Mouse (Mus musculus) kidney, embryonic 14.5 days (tissue): ENCODE data around the gene Caml. TPM values are rescaled to one million over a fixed set of nuclear protein-coding genes. Genes with fewer than 3 reads are reported as not detected.
A peak's percentile ranks its signal among the peaks of the same experiment; 100 is the strongest.

Experiments used
- ATAC-seq: fragments of 200-750 bp; cut with Nextera tagmentation; 2 replicates; pipeline ENCODE4 v1.8.0; 2017; ENCODE audit warnings: moderate number of reproducible peaks, mild to moderate bottlenecking, moderate TSS enrichment, moderate library complexity; ENCODE audit not compliant: low FRiP score, low TSS enrichment
- H3K27ac ChIP-seq: fragments of 300-500 bp; sonication (generic); 2 replicates; pipeline ENCODE4 v1.5.1; 2014; ENCODE audit warnings: low read depth, mild to moderate bottlenecking, low read length, moderate library complexity, mixed read lengths
- H3K27me3 ChIP-seq: fragments of 300-500 bp; sonication (generic); 2 replicates; pipeline ENCODE4 v1.6.1; 2014; ENCODE audit warnings: mild to moderate bottlenecking, low read length; ENCODE audit not compliant: control insufficient read depth, insufficient read depth
- H3K36me3 ChIP-seq: fragments of 300-500 bp; sonication (generic); 2 replicates; pipeline ENCODE4 v1.6.1; 2014; ENCODE audit warnings: low read length, mixed read lengths; ENCODE audit not compliant: control insufficient read depth, insufficient read depth
- H3K4me1 ChIP-seq: fragments of 300-500 bp; sonication (generic); 2 replicates; pipeline ENCODE4 v1.6.1; 2014; ENCODE audit warnings: low read length, mixed read lengths; ENCODE audit not compliant: control insufficient read depth, insufficient read depth
- H3K4me2 ChIP-seq: fragments of 300-500 bp; sonication (generic); replicated peaks from 2 replicates; pipeline ENCODE4 v1.6.1; 2014; ENCODE audit warnings: low read depth, mild to moderate bottlenecking, low read length
- H3K4me3 ChIP-seq: fragments of 300-500 bp; sonication (generic); 2 replicates; pipeline ENCODE4 v1.5.1; 2014; ENCODE audit warnings: mild to moderate bottlenecking, low read length
- H3K9ac ChIP-seq: fragments of 300-500 bp; sonication (generic); 2 replicates; pipeline ENCODE4 v1.6.1; 2014; ENCODE audit warnings: low read depth, mild to moderate bottlenecking, low read length, moderate library complexity
- H3K9me3 ChIP-seq: fragments of 300-500 bp; sonication (generic); 2 replicates; pipeline ENCODE4 v1.6.1; 2016; ENCODE audit warnings: low read length; ENCODE audit not compliant: control insufficient read depth
- WGBS: fragments of 180-500 bp; shearing (Covaris S2); extraction: QIAGEN DNeasy Blood & Tissue Kit; methylation state at CpG from one replicate; pipeline ENCODE4 v1.1.7; 2014; 5-methylcytosine and 5-hydroxymethylcytosine counted together
- polyA plus RNA-seq: library from polyadenylated mRNA; unstranded; fragments of >200 nt; fragmentation: Nextera tagmentation; extraction: Ambion mirVana; gene quantifications from 2 replicates; pipeline ENCODE4 v1.2.1, GENCODE M21; 2014

Gene Caml
- polyA plus RNA-seq, 1 experiment from 2014 or later = 58.3 TPM

GRCm38 (mm10) chr13:55593254-55593747, 29.5 kb upstream of the Caml start:
- WGBS = 1% methylated on average over 31 of the region's 31 CpGs
- peak overlapping the region; percentile 41 for H3K4me2 ChIP-seq
- H3K36me3 ChIP-seq = peaks cover 38% of the 10 kb centered on the region
- H3K4me1 ChIP-seq = no peaks in the 10 kb centered on the region; the same call in 1 of the 2 replicates
- H3K27ac ChIP-seq = peak overlapping the region; percentile 56; the same call in 1 of the 2 replicates
- peak overlapping the region; percentile 93 for H3K4me3 ChIP-seq
- peak overlapping the region; percentile 90 for H3K9ac ChIP-seq
- H3K27me3 ChIP-seq = no peaks in the 10 kb centered on the region; the same call in 1 of the 2 replicates
- ATAC-seq = peak; percentile 57
- H3K9me3 ChIP-seq = no peaks in the 10 kb centered on the region

GRCm38 (mm10) chr13:55595375-55595774, 27.4 kb upstream of the Caml start:
- no peaks in the 10 kb centered on the region for H3K27me3 ChIP-seq
- H3K4me2 ChIP-seq = no peak overlapping the region
- H3K9ac ChIP-seq = no peak overlapping the region
- H3K4me1 ChIP-seq = no peaks in the 10 kb centered on the region; the same call in 1 of the 2 replicates
- 95% methylated on average over 12 of the region's 12 CpGs for WGBS
- no peaks in the 10 kb centered on the region for H3K9me3 ChIP-seq
- H3K36me3 ChIP-seq = peaks cover 38% of the 10 kb centered on the region
- ATAC-seq = no peak
- H3K4me3 ChIP-seq = no peak overlapping the region
- H3K27ac ChIP-seq = no peak overlapping the region

GRCm38 (mm10) chr13:55596802-55597201, 26.0 kb upstream of the Caml start:
- no peak overlapping the region for H3K27ac ChIP-seq
- no peak for ATAC-seq
- H3K4me2 ChIP-seq = no peak overlapping the region
- no peak overlapping the region for H3K4me3 ChIP-seq
- H3K9ac ChIP-seq = no peak overlapping the region
- peaks cover 3% of the 10 kb centered on the region; the same call in 1 of the 2 replicates for H3K4me1 ChIP-seq
- peaks cover 38% of the 10 kb centered on the region for H3K36me3 ChIP-seq
- no peaks in the 10 kb centered on the region for H3K27me3 ChIP-seq
- no peaks in the 10 kb centered on the region for H3K9me3 ChIP-seq
- WGBS = 94% methylated on average over 12 of the region's 12 CpGs

- no peaks in the 10 kb centered on the region for H3K27me3 ChIP-seq
- H3K4me3 ChIP-seq = peak within 1 kb of the TSS; percentile 82
- peak; percentile 87 for ATAC-seq
- peak within 1 kb of the TSS; percentile 76 for H3K9ac ChIP-seq
- 11% methylated on average over 48 of the region's 51 CpGs for WGBS
- H3K27ac ChIP-seq = no peak within 1 kb of the TSS
- peak within 1 kb of the TSS; percentile 66 for H3K4me2 ChIP-seq
- H3K36me3 ChIP-seq = peaks cover 37% of the 10 kb centered on the region
- no peaks in the 10 kb centered on the region for H3K9me3 ChIP-seq
- H3K4me1 ChIP-seq = 0 out of 2 replicates have a peak, but pooled peaks cover 3% of the 10 kb centered on the region
Measured at GRCm38 (mm10) chr13:55599566-55600540, 23.0 kb upstream of the Caml start, which contains the start of gene B4galt7. Gene B4galt7, plus strand, starts transcription at chr13:55599896.

- ATAC-seq = no peak
- no peaks in the 10 kb centered on the region for H3K9me3 ChIP-seq
- WGBS = 17% methylated on average over 9 of the region's 9 CpGs
- peaks cover 29% of the 10 kb centered on the region for H3K36me3 ChIP-seq
- no peak overlapping the region for H3K27ac ChIP-seq
- H3K4me3 ChIP-seq = peak overlapping the region; percentile 82
- H3K4me1 ChIP-seq = 0 out of 2 replicates have a peak, but pooled peaks cover 3% of the 10 kb centered on the region
- H3K4me2 ChIP-seq = peak overlapping the region; percentile 66
- H3K9ac ChIP-seq = peak overlapping the region; percentile 76
- H3K27me3 ChIP-seq = no peaks in the 10 kb centered on the region
Measured at GRCm38 (mm10) chr13:55600657-55601056, 22.1 kb upstream of the Caml start.

- Histone ChIP-seq H3K9ac (no peak overlapping the region), H3K4me1 (0 out of 2 replicates have a peak, but pooled peaks cover 3% of the 10 kb centered on the region), H3K27ac (no peak overlapping the region), H3K27me3 (no peaks in the 10 kb centered on the region), H3K36me3 (peaks cover 22% of the 10 kb centered on the region; the same call in 1 of the 2 replicates), H3K4me2 (no peak overlapping the region), H3K4me3 (no peak overlapping the region), H3K9me3 (no peaks in the 10 kb centered on the region)
- ATAC-seq = peak; percentile 24; the same call in 1 of the 2 replicates
- WGBS = 9% methylated on average over 3 of the region's 3 CpGs
Measured at GRCm38 (mm10) chr13:55601611-55602010, 21.2 kb upstream of the Caml start.

- H3K27ac ChIP-seq = no peak overlapping the region
- no peak overlapping the region for H3K4me3 ChIP-seq
- no peak overlapping the region for H3K4me2 ChIP-seq
- 0 out of 2 replicates have a peak, but pooled peaks cover 3% of the 10 kb centered on the region for H3K4me1 ChIP-seq
- ATAC-seq = no peak
- 91% methylated on average over 3 of the region's 3 CpGs for WGBS
- no peak overlapping the region for H3K9ac ChIP-seq
- no peaks in the 10 kb centered on the region for H3K9me3 ChIP-seq
- H3K36me3 ChIP-seq = peaks cover 26% of the 10 kb centered on the region; the same call in 1 of the 2 replicates
- no peaks in the 10 kb centered on the region for H3K27me3 ChIP-seq
Measured at GRCm38 (mm10) chr13:55604606-55605005, 18.2 kb upstream of the Caml start.

- H3K27me3 ChIP-seq = no peaks in the 10 kb centered on the region
- no peak overlapping the region for H3K4me3 ChIP-seq
- H3K27ac ChIP-seq = no peak overlapping the region
- H3K9ac ChIP-seq = no peak overlapping the region
- WGBS = 80% methylated on average over 10 of the region's 10 CpGs
- peaks cover 32% of the 10 kb centered on the region; the same call in 1 of the 2 replicates for H3K36me3 ChIP-seq
- no peak overlapping the region for H3K4me2 ChIP-seq
- H3K4me1 ChIP-seq = no peaks in the 10 kb centered on the region
- H3K9me3 ChIP-seq = no peaks in the 10 kb centered on the region
- no peak for ATAC-seq
Measured at GRCm38 (mm10) chr13:55606899-55607623, 15.7 kb upstream of the Caml start.
